Mouse (Mus musculus): ENCODE measurements around the gene Btbd35f6.
"Not testable (repeated sequence)": the region's sequence is repeated elsewhere in the genome, so short reads cannot be mapped to it uniquely, and the experiment has no call there.

- not testable (repeated sequence) for TF ChIP-seq CTCF (IDR thresholded peaks at IDR 0.05; ENCODE audit: low read depth, low read length); POLR2A (IDR thresholded peaks at IDR 0.05; ENCODE audit: insufficient read depth, low read length); EP300 (IDR thresholded peaks at IDR 0.05; ENCODE audit: insufficient read depth, low read depth, low read length)
These were observed 30.4 kb upstream of the Btbd35f6 start, which contains the start of gene Gm21870 for GRCm38 (mm10) chrX:33986716-33987115.
